Mouse (Mus musculus): Measurements from ENCODE around the gene Cep295nl. TPM values are rescaled to one million over a fixed set of nuclear protein-coding genes. Genes with fewer than 3 reads are reported as not detected.
A peak's percentile ranks its signal among the peaks of the same experiment; 100 is the strongest.
"Not testable (repeated sequence)": the region's sequence is repeated elsewhere in the genome, so short reads cannot be mapped to it uniquely, and the experiment has no call there.

Cep295nl gene
- polyA plus RNA-seq (2014; fragmentation: Nextera tagmentation; extraction: Ambion mirVana): 0.37 and 0.42 TPM in 2 replicates

DNA sequence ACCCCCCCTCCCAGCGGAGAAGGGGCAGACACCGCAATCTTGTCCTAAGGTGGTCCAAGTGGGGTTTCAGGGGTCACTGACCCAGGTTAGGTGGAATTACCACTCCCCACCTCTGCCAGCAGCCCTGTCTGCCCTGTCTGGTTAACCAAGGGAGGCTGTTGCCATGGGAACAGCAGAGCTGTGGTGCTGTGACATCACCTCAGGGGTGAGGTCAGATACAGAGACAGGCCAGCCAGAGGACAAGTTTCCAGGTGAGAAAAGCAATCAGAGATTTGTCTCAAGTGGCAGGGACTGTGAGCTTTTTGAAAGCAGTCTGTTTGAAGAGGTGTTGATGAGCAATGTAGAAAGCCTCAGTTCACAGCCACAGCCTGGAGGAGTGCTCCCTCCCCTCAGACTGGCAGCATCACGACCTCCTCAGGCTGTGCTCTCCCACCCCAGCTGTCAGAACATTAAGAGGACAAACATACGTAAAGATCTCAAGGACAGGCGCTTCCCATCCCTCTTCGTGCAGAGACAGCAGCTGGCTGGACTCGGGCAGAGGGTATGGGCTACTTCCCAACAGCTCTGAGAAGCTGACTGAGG lies at the start of gene Cep295nl:
TSS of gene Cep295nl (minus strand) at position 101 of the 582 bp plus-strand sequence.
- H3K4me3 ChIP-seq (ENCODE audit: low read depth, low read length): no peak within 1 kb of the TSS
- H3K36me3 ChIP-seq (ENCODE audit: control insufficient read depth, insufficient read depth, low read length): no peaks in the 10 kb centered on the region
- H3K9ac ChIP-seq (ENCODE audit: low read depth, low read length): no peak within 1 kb of the TSS
- DNase-seq (ENCODE audit: low spot score) (peak; percentile 54), ATAC-seq (ENCODE audit: low FRiP score) (no peak)
- no peak within 1 kb of the TSS for H3K4me2 ChIP-seq (replicated peaks; ENCODE audit: low read depth, low read length)
- no peaks in the 10 kb centered on the region for H3K27me3 ChIP-seq (ENCODE audit: control insufficient read depth, insufficient read depth, low read length)
- H3K4me1 ChIP-seq (replicated peaks; ENCODE audit: control insufficient read depth, insufficient read depth, low read length): peaks cover 6% of the 10 kb centered on the region
- WGBS: 44% methylated on average over 7 of the region's 7 CpGs
- no peaks in the 10 kb centered on the region for H3K9me3 ChIP-seq (ENCODE audit: control insufficient read depth, low read length)
- H3K27ac ChIP-seq (ENCODE audit: low read depth, low read length): 0 out of 2 replicates have a peak within 1 kb of the TSS, but pooled peaks have one; percentile 0

DNA sequence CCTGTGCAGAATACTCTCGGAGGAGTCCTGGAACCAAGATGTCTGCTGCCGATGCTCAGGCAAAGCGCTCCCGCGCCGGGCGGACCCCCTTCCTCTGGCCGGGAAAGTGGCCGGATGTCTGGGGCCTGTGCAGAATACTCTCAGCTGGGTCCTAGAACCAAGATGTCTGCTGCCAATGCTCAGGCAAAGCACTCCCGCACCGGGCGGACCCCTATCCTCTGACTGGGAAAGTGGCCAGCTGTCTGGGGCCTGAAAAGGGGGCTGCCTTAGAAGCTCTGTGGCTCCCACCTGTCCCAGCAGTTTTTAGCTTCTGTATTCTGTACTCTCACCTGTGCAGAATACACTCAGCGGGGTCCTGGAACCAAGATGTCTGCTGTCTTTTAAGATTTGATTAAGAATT lies 45.5 kb upstream of the Cep295nl start:
- not testable (repeated sequence) for ATAC-seq (ENCODE audit: low FRiP score); H3K9me3 ChIP-seq (ENCODE audit: control insufficient read depth, low read length); H3K36me3 ChIP-seq (ENCODE audit: control insufficient read depth, insufficient read depth, low read length); H3K4me2 ChIP-seq (replicated peaks; ENCODE audit: low read depth, low read length); H3K4me1 ChIP-seq (replicated peaks; ENCODE audit: control insufficient read depth, insufficient read depth, low read length); H3K9ac ChIP-seq (ENCODE audit: low read depth, low read length); H3K27me3 ChIP-seq (ENCODE audit: control insufficient read depth, insufficient read depth, low read length); DNase-seq (ENCODE audit: low spot score); H3K4me3 ChIP-seq (ENCODE audit: low read depth, low read length); H3K27ac ChIP-seq (ENCODE audit: low read depth, low read length)
- WGBS: 95% methylated on average over 13 of the region's 13 CpGs

DNA sequence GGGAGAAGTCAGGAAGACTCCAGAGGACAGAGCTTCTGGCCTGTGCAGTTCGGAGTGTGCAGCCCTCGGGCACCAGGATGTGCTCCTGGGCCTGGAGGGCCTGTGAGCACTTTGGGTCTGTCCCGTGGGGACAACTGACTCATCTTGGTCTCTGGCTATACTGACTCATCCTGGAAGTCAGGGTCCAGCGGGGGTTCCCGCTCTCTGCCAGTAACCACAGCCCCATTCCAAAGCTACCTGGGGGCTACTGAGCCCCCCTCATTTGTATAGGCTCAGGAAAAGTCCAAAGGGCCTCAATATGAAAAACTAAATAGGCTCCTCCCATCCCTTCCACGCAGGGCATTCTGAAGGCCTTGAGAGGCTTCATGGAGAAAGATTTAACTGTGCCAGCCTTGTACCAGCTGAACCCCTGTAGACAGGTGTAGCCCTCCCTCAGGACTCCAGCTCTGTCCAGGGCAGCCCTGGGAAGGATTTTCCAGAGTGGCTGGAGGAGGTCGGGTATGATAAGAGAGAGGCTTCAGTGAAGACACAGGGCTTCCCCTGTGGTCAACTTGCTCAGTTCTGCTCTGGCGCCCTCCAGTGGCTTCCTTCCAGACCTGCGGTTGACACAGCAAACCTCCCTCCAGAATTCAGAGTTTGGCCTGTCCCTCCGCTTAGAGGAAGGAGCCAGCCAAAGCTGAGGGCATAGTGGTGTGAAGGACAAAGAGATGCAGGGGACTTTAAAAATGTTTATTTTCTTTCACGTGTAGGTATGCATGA lies 37.1 kb upstream of the Cep295nl start:
- Histone ChIP-seq H3K9me3 (ENCODE audit: control insufficient read depth, low read length) (no peaks in the 10 kb centered on the region), H3K27me3 (ENCODE audit: control insufficient read depth, insufficient read depth, low read length) (no peaks in the 10 kb centered on the region), H3K4me2 (replicated peaks; ENCODE audit: low read depth, low read length) (no peak overlapping the region), H3K27ac (ENCODE audit: low read depth, low read length) (no peak overlapping the region), H3K36me3 (ENCODE audit: control insufficient read depth, insufficient read depth, low read length) (no peaks in the 10 kb centered on the region), H3K4me3 (ENCODE audit: low read depth, low read length) (no peak overlapping the region), H3K4me1 (replicated peaks; ENCODE audit: control insufficient read depth, insufficient read depth, low read length) (no peaks in the 10 kb centered on the region), H3K9ac (ENCODE audit: low read depth, low read length) (0 out of 2 replicates have a peak overlapping the region, but pooled peaks have one; percentile 20)
- WGBS: 46% methylated on average over 11 of the region's 11 CpGs
- peak; percentile 85 for DNase-seq (ENCODE audit: low spot score)
- no peak for ATAC-seq (ENCODE audit: low FRiP score)

DNA sequence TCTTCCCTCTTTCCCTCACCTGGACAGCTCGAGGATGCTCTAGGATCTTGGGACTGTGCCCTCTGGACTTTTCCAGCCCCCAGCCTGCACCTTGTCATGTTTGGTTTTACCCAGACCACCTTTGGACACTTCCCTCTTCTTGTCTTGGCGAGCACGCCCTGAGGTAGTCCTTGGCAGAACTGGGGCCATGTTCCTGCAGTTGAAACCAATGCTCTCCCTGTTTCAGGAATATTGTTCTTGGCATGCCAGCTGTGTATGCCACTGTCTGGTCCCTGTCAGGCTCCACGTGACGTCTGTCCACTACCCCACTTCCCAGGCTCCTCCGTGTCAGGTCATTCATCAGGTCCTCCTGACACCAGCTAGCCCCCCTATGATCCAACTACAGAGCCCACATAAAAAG lies 36.4 kb upstream of the Cep295nl start:
- Histone ChIP-seq H3K36me3 (ENCODE audit: control insufficient read depth, insufficient read depth, low read length) (no peaks in the 10 kb centered on the region), H3K27me3 (ENCODE audit: control insufficient read depth, insufficient read depth, low read length) (no peaks in the 10 kb centered on the region), H3K9ac (ENCODE audit: low read depth, low read length) (no peak overlapping the region), H3K4me3 (ENCODE audit: low read depth, low read length) (no peak overlapping the region), H3K4me1 (replicated peaks; ENCODE audit: control insufficient read depth, insufficient read depth, low read length) (no peaks in the 10 kb centered on the region), H3K9me3 (ENCODE audit: control insufficient read depth, low read length) (no peaks in the 10 kb centered on the region), H3K4me2 (replicated peaks; ENCODE audit: low read depth, low read length) (no peak overlapping the region), H3K27ac (ENCODE audit: low read depth, low read length) (no peak overlapping the region)
- 81% methylated on average over 6 of the region's 6 CpGs for WGBS
- ATAC-seq (ENCODE audit: low FRiP score) (no peak), DNase-seq (ENCODE audit: low spot score) (no peak)

DNA sequence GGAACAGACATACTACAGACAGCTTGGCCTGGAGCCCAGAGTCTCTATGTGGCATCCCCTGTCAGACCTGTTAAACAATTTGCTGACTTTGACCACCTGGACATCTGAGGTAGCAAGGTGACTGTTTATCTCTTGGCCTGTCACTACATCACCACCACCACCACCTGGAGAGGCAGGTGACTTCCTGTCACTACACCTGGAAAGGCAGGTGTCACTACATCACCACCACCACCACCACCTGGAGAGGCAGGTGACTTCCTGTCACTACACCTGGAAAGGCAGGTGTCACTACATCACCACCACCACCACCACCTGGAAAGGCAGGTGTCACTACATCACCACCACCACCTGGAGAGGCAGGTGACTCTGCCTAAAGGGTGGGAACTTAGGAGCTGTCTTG lies 34.0 kb upstream of the Cep295nl start:
- not testable (repeated sequence) for DNase-seq (ENCODE audit: low spot score); H3K27ac ChIP-seq (ENCODE audit: low read depth, low read length); H3K4me1 ChIP-seq (replicated peaks; ENCODE audit: control insufficient read depth, insufficient read depth, low read length); H3K36me3 ChIP-seq (ENCODE audit: control insufficient read depth, insufficient read depth, low read length); H3K9me3 ChIP-seq (ENCODE audit: control insufficient read depth, low read length); H3K9ac ChIP-seq (ENCODE audit: low read depth, low read length); H3K27me3 ChIP-seq (ENCODE audit: control insufficient read depth, insufficient read depth, low read length); H3K4me2 ChIP-seq (replicated peaks; ENCODE audit: low read depth, low read length); H3K4me3 ChIP-seq (ENCODE audit: low read depth, low read length); ATAC-seq (ENCODE audit: low FRiP score)

DNA sequence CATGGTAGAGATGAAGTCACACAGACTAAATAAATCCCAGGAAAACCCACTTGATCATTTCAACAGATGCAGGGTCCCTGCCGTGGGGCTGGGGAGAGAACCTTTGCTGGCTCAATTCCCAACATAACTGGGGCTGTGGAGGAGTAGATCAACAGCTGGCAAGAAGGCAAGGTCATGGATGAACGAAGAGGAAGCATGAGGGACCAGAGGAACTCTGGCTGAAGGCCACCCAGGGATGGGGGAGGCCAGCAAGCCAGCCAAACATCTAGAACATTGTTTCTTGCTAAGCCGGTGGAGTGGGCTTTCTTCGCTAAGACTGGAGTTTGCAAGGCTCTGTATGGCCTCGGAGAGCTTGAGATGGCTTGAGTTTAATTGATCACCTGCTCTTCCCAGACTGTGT lies 33.6 kb upstream of the Cep295nl start:
- 85% methylated on average over 5 of the region's 5 CpGs for WGBS
- Histone ChIP-seq H3K4me2 (replicated peaks; ENCODE audit: low read depth, low read length) (no peak overlapping the region), H3K4me3 (ENCODE audit: low read depth, low read length) (no peak overlapping the region), H3K27ac (ENCODE audit: low read depth, low read length) (no peak overlapping the region), H3K9ac (ENCODE audit: low read depth, low read length) (no peak overlapping the region), H3K27me3 (ENCODE audit: control insufficient read depth, insufficient read depth, low read length) (no peaks in the 10 kb centered on the region), H3K9me3 (ENCODE audit: control insufficient read depth, low read length) (no peaks in the 10 kb centered on the region), H3K36me3 (ENCODE audit: control insufficient read depth, insufficient read depth, low read length) (no peaks in the 10 kb centered on the region), H3K4me1 (replicated peaks; ENCODE audit: control insufficient read depth, insufficient read depth, low read length) (no peaks in the 10 kb centered on the region)
- DNase-seq (ENCODE audit: low spot score) (no peak), ATAC-seq (ENCODE audit: low FRiP score) (no peak)

DNA sequence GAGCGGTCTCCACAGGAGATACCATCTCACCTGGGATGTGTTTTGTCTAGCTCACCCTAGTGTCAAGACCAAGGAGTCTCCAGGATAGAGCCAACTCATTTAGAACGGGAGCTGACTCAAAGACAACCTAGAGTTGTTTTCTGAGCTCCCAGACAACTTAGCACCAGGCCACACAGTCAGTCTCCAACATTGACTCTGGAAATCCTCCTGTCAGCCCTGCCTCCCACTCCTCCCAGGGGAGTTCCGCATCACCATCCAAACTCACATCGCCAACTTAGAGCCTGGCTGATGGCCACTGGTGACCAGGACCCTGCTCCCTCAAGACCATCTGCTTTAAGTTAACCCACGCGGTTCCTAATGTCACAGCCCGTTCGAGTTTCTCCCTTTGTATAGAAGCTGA lies 33.2 kb upstream of the Cep295nl start:
- no peak for DNase-seq (ENCODE audit: low spot score)
- H3K27me3 ChIP-seq (ENCODE audit: control insufficient read depth, insufficient read depth, low read length): no peaks in the 10 kb centered on the region
- 87% methylated on average over 8 of the region's 8 CpGs for WGBS

DNA sequence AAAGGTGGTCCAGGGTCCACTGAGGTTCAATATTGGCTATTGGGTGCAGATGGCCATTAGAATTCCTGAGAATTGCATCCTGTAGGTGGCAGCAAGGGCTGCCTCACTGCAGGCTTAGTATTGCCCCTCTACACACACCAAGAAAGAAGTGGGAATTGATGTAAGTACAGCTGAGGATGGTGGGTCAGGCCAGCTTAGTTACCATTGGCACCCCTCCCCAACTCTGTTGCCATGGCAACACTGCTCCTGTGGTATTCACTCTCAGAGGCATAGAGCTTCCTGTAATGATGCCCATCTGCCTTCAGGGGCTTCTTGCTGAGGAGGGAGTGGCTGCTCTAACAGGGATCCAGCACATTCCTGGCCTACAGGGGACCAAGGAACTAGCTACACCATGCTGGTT lies 32.7 kb upstream of the Cep295nl start:
- H3K4me3 ChIP-seq (ENCODE audit: low read depth, low read length): no peak overlapping the region
- no peak overlapping the region for H3K27ac ChIP-seq (ENCODE audit: low read depth, low read length)
- no peaks in the 10 kb centered on the region for H3K9me3 ChIP-seq (ENCODE audit: control insufficient read depth, low read length)
- H3K4me2 ChIP-seq (replicated peaks; ENCODE audit: low read depth, low read length): no peak overlapping the region
- no peaks in the 10 kb centered on the region for H3K4me1 ChIP-seq (replicated peaks; ENCODE audit: control insufficient read depth, insufficient read depth, low read length)
- no peak overlapping the region for H3K9ac ChIP-seq (ENCODE audit: low read depth, low read length)
- H3K27me3 ChIP-seq (ENCODE audit: control insufficient read depth, insufficient read depth, low read length): no peaks in the 10 kb centered on the region
- ATAC-seq (ENCODE audit: low FRiP score) (no peak), DNase-seq (ENCODE audit: low spot score) (no peak)
- H3K36me3 ChIP-seq (ENCODE audit: control insufficient read depth, insufficient read depth, low read length): no peaks in the 10 kb centered on the region

More for the DNA sequence above, 33.2 kb upstream of the Cep295nl start:
- Histone ChIP-seq H3K4me3 (ENCODE audit: low read depth, low read length) (no peak overlapping the region), H3K36me3 (ENCODE audit: control insufficient read depth, insufficient read depth, low read length) (no peaks in the 10 kb centered on the region), H3K9ac (ENCODE audit: low read depth, low read length) (no peak overlapping the region), H3K9me3 (ENCODE audit: control insufficient read depth, low read length) (no peaks in the 10 kb centered on the region), H3K4me1 (replicated peaks; ENCODE audit: control insufficient read depth, insufficient read depth, low read length) (no peaks in the 10 kb centered on the region), H3K27ac (ENCODE audit: low read depth, low read length) (no peak overlapping the region), H3K4me2 (replicated peaks; ENCODE audit: low read depth, low read length) (no peak overlapping the region)
- no peak for ATAC-seq (ENCODE audit: low FRiP score)

DNA sequence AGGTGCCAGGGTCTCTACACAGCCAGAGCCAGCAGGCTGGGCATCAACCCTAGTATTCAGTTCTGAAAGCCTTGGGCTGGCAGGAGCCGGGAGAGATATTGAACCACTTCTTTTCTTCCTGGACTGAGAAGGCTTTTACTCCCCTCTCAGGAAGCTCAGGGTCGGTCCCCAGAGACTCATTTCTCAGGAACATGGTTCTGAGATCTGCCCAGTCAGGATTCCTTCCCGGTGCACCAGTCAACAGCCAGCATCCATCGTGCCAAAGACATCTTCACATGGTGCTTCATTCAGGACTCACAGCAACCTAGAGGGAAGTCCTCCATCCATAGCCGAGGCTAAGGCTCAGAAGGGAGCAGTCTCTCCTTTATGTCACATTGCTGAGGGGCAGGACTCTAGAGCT lies 32.2 kb upstream of the Cep295nl start:
- no peak overlapping the region for H3K4me2 ChIP-seq (replicated peaks; ENCODE audit: low read depth, low read length)
- 61% methylated on average over 5 of the region's 5 CpGs for WGBS

More for the DNA sequence above, 32.2 kb upstream of the Cep295nl start:
- ATAC-seq (ENCODE audit: low FRiP score) (no peak), DNase-seq (ENCODE audit: low spot score) (no peak)
- no peaks in the 10 kb centered on the region for H3K9me3 ChIP-seq (ENCODE audit: control insufficient read depth, low read length)
- no peaks in the 10 kb centered on the region for H3K4me1 ChIP-seq (replicated peaks; ENCODE audit: control insufficient read depth, insufficient read depth, low read length)
- H3K27me3 ChIP-seq (ENCODE audit: control insufficient read depth, insufficient read depth, low read length): no peaks in the 10 kb centered on the region
- no peak overlapping the region for H3K4me3 ChIP-seq (ENCODE audit: low read depth, low read length)
- no peak overlapping the region for H3K27ac ChIP-seq (ENCODE audit: low read depth, low read length)
- no peaks in the 10 kb centered on the region for H3K36me3 ChIP-seq (ENCODE audit: control insufficient read depth, insufficient read depth, low read length)
- H3K9ac ChIP-seq (ENCODE audit: low read depth, low read length): no peak overlapping the region

All from hindbrain, embryonic 11.5 days (tissue).